Mouse (Mus musculus) bone marrow, adult 2 months (tissue): Measurements from ENCODE around the gene Sh3rf1. TPM values are rescaled to one million over a fixed set of nuclear protein-coding genes. Genes with fewer than 3 reads are reported as not detected.

ENCODE experiments used
- H3K27ac ChIP-seq: fragments of 200-500 bp; 2 replicates; pipeline ENCODE4 v1.5.1; 2012; ENCODE audit warnings: low read depth, mild to moderate bottlenecking, control low read depth, inconsistent platforms, low read length; ENCODE audit not compliant: control insufficient read depth, poor library complexity, insufficient read depth
- H3K4me1 ChIP-seq: fragments of 200-500 bp; 2 replicates; pipeline ENCODE4 v1.6.1; 2011; ENCODE audit warnings: low read length; ENCODE audit not compliant: control insufficient read depth, insufficient read depth
- H3K4me3 ChIP-seq: fragments of 200-500 bp; replicated peaks from 2 replicates; pipeline ENCODE3; 2011; ENCODE audit warnings: mild to moderate bottlenecking, low read depth, low read length, control low read depth; ENCODE audit not compliant: control insufficient read depth
- CTCF ChIP-seq: fragments of 200-500 bp; IDR thresholded peaks from 2 replicates; pipeline ENCODE4 v1.5.1; 2011; ENCODE audit warnings: low read length, control low read depth; ENCODE audit not compliant: control insufficient read depth, insufficient read depth
- POLR2A ChIP-seq: fragments of 200-500 bp; IDR thresholded peaks from 2 replicates; pipeline ENCODE4 v1.6.1; 2011; ENCODE audit warnings: low read depth, mild to moderate bottlenecking, control low read depth, low read length, borderline replicate concordance; ENCODE audit not compliant: control insufficient read depth
- WGBS: fragments of 180-500 bp; shearing (Covaris S2); methylation state at CpG from one replicate; pipeline ENCODE4 v1.1.7; 2018; 5-methylcytosine and 5-hydroxymethylcytosine counted together
- polyA plus RNA-seq: library from polyadenylated mRNA; stranded (reverse); fragments of >200 nt; gene quantifications from 2 replicates; pipeline ENCODE4 v1.2.4, GENCODE M21; 2011; ENCODE audit warnings: low replicate concordance; ENCODE audit not compliant: missing spikeins, insufficient read depth, insufficient read length

Sh3rf1 gene
- polyA plus RNA-seq, 1 experiment: 2.4 TPM

DNA sequence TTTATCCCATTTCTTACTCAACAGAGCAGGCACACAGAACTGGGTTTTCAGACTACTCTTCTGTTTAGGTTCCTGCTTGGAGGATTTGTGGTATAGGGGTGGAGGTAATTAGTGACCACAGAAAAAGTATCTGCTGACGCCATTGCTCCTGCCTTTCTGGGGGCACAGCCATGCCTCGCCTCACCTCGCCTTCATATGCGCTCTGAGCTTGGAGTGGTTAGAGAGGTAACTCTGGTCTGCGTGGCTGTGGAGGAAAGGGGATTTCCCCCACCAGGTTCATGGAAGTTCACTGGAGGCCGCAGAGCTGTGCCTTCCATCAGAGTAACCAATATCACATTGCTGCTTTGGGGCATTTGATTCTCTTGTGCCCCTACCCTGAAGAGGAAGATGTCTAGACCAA lies 123.9 kb downstream of the Sh3rf1 start:
- H3K4me3 ChIP-seq: no peak overlapping the region
- 81% methylated on average over 6 of the region's 6 CpGs for WGBS
- no peak for TF ChIP-seq CTCF
- no peak for TF ChIP-seq POLR2A
- no peak overlapping the region for H3K27ac ChIP-seq
- H3K4me1 ChIP-seq: no peaks in the 10 kb centered on the region

DNA sequence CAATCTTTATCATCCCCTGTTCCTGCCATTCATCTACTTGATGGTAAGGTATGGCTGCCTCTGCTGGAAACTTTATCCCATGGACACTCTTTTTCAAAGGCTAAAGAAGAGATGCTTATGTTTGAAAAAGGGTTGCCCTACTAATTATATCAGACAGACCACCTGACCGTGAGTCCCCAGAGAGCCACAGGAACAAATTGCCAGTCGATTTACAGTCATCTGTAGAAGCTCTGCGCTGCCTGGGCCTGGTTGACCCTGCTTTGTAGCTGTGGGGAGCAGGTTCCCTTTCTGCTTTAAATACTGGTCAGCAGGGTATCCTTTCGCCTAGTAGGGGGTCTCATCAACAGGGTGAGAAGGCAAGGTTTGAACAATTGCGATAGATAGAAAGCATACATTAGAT lies 124.4 kb downstream of the Sh3rf1 start:
- H3K4me1 ChIP-seq: no peaks in the 10 kb centered on the region
- no peak for TF ChIP-seq POLR2A
- TF ChIP-seq CTCF: no peak
- no peak overlapping the region for H3K27ac ChIP-seq
- WGBS: 85% methylated on average over 5 of the region's 5 CpGs
- no peak overlapping the region for H3K4me3 ChIP-seq

DNA sequence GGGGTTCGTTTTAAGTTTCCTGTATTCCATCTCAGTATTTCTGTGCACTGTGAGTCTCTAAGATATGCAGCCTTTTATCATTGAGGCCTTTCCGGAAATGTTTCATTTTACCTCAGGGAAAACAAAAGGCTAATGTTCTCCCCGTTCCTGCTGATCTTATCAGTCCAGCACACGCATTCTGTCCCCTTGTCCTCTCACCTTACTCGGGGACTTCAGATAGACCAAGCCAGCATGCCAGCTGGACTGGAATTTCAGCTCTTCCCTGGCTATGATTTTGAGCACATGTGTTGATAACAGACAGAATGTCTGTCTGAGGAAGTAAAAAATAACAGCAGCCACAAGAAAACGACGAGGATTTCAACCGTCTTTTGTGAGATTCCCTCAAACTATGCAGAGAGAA lies 124.8 kb downstream of the Sh3rf1 start:
- H3K4me3 ChIP-seq: no peak overlapping the region
- TF ChIP-seq POLR2A (no peak), CTCF (no peak)
- WGBS: 62% methylated on average over 8 of the region's 8 CpGs
- H3K27ac ChIP-seq: no peak overlapping the region
- no peaks in the 10 kb centered on the region for H3K4me1 ChIP-seq

DNA sequence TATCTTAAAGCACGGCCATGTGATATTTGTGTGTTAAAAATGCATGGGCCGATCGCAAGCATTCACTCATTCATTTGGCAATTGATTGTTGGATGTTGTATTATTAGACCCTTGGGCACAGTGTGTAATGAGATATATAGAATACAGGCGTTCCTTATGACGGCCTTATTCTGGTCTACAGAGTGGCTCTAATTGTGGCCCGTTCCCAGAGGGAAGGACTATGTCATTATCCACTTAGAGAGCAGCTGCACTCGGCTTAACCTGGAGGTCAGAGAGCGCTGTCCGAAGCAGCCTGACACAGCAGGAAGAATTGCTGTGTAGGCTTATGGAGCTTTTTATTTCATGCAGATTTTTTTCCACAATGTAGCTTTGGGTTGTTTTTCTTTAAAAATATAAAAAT lies 126.8 kb downstream of the Sh3rf1 start:
- Histone ChIP-seq H3K4me1 (no peaks in the 10 kb centered on the region), H3K4me3 (no peak overlapping the region), H3K27ac (no peak overlapping the region)
- WGBS: 87% methylated on average over 9 of the region's 9 CpGs
- TF ChIP-seq POLR2A: no peak
- no peak for TF ChIP-seq CTCF

DNA sequence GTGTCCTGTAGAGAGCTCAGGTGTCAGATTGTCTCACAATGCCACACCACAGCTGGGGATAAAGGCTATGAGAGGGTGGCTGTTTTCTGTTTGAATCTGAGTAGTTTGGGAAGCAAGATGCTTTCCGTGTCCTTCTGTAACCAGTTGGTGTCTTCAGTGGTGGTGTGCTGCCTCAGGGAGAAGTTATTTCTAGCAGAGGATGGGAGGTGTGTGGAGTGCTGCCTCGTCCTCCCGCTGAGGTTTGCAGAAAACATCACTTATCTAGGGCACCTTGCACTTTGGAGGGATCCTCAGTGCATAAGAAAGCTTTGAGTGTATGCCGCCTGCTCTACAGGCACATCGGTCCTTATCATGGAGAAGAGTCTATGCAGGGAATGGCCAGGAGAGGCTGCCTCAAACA lies 128.0 kb downstream of the Sh3rf1 start:
- Histone ChIP-seq H3K4me1 (no peaks in the 10 kb centered on the region), H3K27ac (no peak overlapping the region), H3K4me3 (no peak overlapping the region)
- WGBS: 93% methylated on average over 5 of the region's 5 CpGs
- TF ChIP-seq POLR2A (no peak), CTCF (no peak)

DNA sequence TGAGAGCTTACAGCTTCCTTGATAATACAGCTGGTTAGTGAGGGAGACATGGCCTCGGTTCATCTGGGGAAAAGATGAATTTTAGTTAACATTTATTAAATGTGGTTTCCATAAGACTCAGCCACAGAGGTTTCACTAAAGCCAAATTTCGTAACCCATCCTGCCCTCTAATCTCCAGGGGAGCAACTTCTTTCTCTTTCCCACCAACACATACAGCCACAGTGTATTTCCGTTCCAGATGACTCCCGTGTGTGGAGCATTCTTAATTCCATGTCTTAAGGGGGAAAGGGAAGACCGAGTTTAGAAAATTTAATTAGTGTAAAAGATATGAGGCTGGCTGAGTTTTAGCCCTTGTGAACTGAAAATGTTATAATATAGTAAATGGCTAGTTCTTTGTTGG lies 131.8 kb downstream of the Sh3rf1 start:
- WGBS: 51% methylated on average over 5 of the region's 5 CpGs
- H3K4me3 ChIP-seq: no peak overlapping the region
- TF ChIP-seq CTCF (no peak), POLR2A (no peak)
- no peak overlapping the region for H3K27ac ChIP-seq
- peaks cover 2% of the 10 kb centered on the region for H3K4me1 ChIP-seq

DNA sequence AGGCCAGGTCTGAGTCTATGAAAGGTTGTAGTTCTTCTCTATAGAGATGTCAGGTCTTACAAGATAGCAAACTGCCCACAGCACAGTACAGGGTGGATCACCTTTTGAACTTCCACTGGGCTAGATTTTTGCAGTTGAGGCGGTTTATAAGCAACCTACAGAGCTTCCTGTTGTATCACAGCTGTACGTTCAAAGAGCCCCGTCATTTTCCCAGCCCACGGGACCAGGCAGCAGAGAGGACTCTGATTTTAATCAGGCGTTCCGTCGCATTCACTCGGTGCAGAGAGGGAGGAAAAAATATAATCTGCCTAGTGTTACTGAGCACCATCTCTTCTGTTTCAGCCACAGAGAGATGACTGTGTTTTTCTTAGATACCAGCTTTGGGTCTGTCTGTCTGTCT lies 135.3 kb downstream of the Sh3rf1 start:
- H3K27ac ChIP-seq: no peak overlapping the region
- TF ChIP-seq CTCF (no peak), POLR2A (no peak)
- WGBS: 27% methylated on average over 8 of the region's 8 CpGs
- H3K4me1 ChIP-seq: peaks cover 2% of the 10 kb centered on the region
- no peak overlapping the region for H3K4me3 ChIP-seq

DNA sequence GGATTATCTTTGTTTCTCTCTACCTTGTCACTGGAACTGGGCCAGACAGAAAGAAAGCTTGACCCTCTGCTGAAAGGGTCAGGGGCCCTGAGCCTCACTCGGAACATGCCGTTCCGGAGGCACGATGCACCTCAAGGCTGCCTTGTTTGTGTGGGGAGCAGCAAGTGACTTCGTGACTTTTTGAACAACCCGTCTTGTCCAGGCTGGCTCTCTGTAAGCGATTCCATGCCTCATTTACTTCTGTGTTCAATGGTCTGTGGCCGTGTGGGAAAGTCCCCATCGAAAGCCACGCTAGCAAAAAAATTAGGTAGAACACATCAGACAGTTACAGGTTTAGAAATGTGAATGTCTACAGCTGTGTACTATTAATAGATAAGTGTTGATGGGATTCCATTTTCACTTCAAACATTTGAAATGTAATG lies 136.2 kb downstream of the Sh3rf1 start:
- H3K27ac ChIP-seq: no peak overlapping the region
- WGBS: 81% methylated on average over 10 of the region's 10 CpGs

DNA sequence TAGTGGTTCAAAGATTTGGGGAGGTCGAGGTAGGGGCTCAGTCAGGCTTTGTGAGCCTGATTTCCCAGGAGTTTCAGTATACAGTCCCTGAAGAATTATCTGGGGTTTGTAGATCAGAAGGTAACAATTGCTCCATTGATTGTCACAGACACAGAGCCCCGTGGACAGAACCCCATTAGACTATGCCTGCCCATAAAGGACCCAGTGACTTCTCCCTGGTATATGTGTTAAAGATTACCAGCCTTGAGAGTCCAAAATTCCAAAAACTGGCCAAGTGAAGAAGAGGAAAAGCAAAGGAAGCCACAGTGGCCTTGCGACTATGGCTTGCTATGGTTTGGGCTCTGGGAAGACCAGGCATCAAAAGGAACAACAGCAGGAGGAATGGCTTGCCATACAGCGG lies 136.7 kb downstream of the Sh3rf1 start:
- TF ChIP-seq POLR2A: no peak
- no peak for TF ChIP-seq CTCF
- H3K4me3 ChIP-seq: no peak overlapping the region
- no peak overlapping the region for H3K27ac ChIP-seq
- peaks cover 2% of the 10 kb centered on the region for H3K4me1 ChIP-seq
- 76% methylated on average over 4 of the region's 4 CpGs for WGBS

More for the DNA sequence above, 136.2 kb downstream of the Sh3rf1 start:
- TF ChIP-seq CTCF (no peak), POLR2A (no peak)
- Histone ChIP-seq H3K4me3 (no peak overlapping the region), H3K4me1 (peaks cover 2% of the 10 kb centered on the region)

DNA sequence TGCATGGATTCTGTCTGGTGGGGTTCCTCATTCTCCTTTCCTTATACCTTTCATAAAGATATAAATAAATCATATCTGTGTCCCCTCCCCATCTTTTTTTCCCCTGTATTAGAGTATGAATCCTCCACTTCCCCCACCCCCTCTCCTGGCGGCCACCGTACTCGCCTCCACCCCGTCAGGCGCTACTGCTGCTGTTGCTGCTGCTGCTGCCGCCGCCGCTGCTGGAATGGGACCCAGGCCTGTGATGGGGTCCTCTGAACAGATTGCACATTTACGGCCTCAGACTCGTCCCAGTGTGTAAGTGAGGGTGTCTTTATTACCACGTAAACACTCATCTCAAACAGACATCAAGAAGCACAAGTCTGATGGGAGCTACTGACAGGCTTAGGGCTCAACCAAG lies 137.8 kb downstream of the Sh3rf1 start:
- H3K4me1 ChIP-seq: peaks cover 2% of the 10 kb centered on the region
- no peak overlapping the region for H3K27ac ChIP-seq
- H3K4me3 ChIP-seq: no peak overlapping the region
- 88% methylated on average over 11 of the region's 11 CpGs for WGBS
- TF ChIP-seq CTCF (no peak), POLR2A (no peak)
